Mouse (Mus musculus): Measurements from ENCODE around the gene Foxo3.

DNA sequence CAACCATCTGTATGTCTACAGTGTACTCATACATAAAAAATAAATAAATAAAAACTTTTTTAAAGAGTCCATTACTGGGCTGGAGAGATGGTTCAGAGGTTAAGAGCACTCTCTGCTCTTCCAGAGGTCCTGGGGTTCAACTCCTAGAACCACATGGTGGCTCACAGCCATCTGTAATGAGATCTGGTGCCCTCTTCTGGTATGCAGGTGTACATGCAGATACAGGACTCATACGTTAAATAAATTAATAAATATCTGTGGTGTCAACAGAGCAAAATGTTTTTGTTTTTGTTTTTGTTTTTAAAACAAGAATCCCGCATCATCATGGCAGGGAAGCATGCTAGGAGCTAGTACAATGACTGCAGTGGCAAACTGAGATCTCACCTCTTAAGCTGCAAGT lies 20.6 kb upstream of the Foxo3 start:
- no peak for TF ChIP-seq EP300 (IDR thresholded peaks at IDR 0.05; ENCODE audit: low read depth)
- TF ChIP-seq CTCF (IDR thresholded peaks at IDR 0.05; ENCODE audit: low read depth) = peak; percentile 64

All from liver, embryonic 14.5 days (tissue).